Mouse (Mus musculus): ENCODE data around the gene Filip1.

The Filip1 gene

GRCm38 (mm10) chr9:79766991-79767545, 245.6 kb downstream of the Filip1 start:
- no peak for DNase-seq (ENCODE audit: low spot score in 2 of 2)

GRCm38 (mm10) chr9:79765329-79765728, 247.3 kb downstream of the Filip1 start:
- DNase-seq (ENCODE audit: low spot score in 2 of 2) = no peak

Measured in urinary bladder, adult 18-20 months (tissue).